Mouse (Mus musculus) T-helper 17 cell (primary cell): Measurements from ENCODE around the gene Arl6ip4.

Source experiments
- in situ Hi-C, 2 experiments: fragments of 300-600 bp; cut with MboI, MseI; formaldehyde crosslinking; loops; 1 replicate in 1 of 2; 2 replicates in 1 of 2; pipeline ENCODE4 v1.15.1; 2025; ENCODE audit warnings: high pct_unique_total_duplicates in 2 of 2

Arl6ip4 gene

DNA sequence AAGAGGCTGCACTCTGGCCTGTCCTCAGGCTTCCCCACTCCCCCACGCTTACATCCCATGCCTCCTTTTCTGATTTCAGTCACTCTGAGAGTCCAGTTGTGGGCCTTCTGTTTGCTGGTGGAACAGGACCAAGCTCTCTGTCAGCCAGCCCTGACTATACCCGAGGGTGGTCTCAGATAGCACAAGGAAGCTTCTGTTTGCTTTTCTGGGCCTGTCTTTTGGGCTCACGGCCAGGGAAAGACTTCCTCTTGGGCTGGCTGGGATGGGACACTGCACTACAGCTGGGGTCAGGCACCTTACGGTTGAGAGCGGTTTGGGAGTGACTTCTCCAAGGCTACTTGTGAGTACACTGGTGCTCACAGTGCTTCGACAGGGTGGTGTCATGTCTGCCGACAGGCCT, 22.2 kb downstream of the Arl6ip4 start:
- in situ Hi-C loops = loop anchor here (5.0 to 10.0 kb wide), 2 partner anchors 377 to 574 kb away; no protein-coding TSS in a partner anchor

DNA sequence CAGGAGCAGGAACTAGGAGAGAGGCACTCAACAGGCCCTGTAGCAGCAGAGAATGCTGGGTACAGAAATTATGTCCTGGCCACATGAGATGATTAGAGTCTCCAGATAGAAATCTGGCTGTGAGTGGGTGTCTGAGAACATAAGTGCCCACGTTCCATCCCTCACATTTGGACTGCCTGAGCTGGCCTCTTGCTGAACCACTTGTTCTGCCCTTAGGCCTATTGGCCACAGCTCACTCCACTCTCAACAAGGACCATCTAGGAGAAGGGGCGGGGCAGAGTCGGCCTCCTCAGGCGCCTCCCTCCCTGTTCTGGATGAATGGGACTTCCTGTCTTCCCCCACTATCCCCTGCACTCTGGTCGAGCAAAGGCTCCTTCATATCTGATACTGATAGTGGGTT, 33.1 kb downstream of the Arl6ip4 start:
- in situ Hi-C loops = no loop called here

DNA sequence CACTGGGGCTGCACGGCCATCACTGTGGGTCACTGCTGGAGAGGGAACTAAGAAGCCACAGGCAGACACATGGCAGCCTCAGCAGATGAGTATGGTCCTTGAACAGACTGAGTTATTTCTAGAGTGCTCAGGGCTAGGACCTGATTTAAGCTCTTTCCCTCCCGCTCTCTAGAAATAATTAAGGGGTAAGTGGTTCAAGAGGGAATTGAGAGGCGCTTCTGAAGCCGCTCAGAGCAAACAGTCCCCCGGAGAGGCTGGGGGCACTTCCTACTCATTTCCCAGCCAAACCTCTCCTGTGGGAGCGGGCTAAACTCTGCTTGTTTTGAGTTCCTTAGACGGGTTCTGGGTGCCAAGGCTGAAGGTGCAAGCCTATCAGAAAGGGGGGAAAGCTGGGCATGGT, 35.0 kb downstream of the Arl6ip4 start:
- in situ Hi-C loops = loop anchor here in 1 of 2 experiments (5.0 kb wide), 2 partner anchors 559 to 561 kb away; no protein-coding TSS in a partner anchor

- in situ Hi-C loops = loop anchor here in 1 of 2 experiments (5.0 kb wide), 2 partner anchors 560 kb away; no protein-coding TSS in a partner anchor
Observed at GRCm38 (mm10) chr5:124152734-124153133, 36.8 kb downstream of the Arl6ip4 start.

DNA sequence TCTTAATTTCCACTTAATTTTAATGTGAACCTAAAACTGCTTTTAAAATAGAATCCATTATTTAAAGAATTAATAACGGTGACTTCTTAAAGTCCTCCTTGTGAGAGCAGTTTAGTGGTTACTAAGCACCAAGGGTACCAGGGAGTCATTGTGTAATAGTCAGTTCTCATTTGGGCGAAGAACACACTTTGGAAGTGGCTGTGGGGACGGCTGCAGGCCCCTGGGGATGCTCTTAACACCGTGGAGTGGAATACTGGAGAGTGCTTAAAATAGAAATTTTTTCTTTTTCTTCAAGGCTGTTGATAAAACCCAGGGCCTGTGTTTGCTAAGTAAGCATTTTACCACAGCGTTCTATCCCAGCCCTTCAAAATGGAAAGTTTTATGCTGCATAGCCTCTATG, 40.1 kb downstream of the Arl6ip4 start:
- in situ Hi-C loops = no loop called here

DNA sequence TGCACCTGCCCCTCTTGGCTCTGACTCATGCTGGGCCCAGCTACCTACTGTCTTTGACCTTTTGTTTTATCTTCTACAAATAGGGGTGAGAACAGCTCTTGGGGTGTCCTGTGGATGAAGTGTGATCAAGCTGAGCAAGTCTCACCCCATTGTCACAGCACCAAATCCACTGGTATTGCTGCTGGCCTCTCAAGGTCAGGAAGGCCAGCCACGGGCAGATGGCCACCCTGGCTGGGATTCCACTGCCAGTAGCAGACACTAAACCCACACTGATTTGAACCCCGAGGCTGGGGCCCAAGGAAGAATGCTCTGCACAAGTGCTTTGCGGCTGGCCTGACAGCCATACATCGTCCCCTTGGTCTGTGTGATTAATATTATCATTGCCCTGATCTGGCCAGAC, 42.4 kb downstream of the Arl6ip4 start:
- in situ Hi-C loops = no loop called here

GRCm38 (mm10) chr5:124159453-124159852, 43.6 kb downstream of the Arl6ip4 start:
- in situ Hi-C loops = no loop called here

DNA sequence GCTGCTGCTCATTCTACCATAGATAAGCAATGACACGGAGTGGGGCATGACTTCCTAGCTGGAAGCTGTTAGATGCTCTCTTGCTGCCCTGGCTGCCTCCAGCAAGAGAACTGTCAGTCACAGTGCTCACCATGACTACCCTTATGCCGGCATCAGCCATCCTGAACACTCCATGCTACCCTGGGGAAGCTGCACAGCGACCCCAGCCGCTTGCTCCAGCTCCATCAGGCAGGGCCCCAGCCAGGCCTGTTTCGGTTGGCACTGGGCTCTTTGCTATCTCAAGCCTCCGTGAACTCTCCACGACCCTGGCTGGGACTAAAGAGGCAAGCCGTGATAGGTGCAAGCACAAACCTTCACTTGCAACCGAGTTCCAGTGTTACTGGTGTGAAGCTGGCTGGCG, 45.9 kb downstream of the Arl6ip4 start:
- in situ Hi-C loops = loop anchor here in 1 of 2 experiments (10.0 kb wide), 1 partner anchor 133 kb away; no protein-coding TSS in a partner anchor

- in situ Hi-C loops = loop anchor here in 1 of 2 experiments (10.0 kb wide), 1 partner anchor 132 kb away; no protein-coding TSS in a partner anchor
Observed at GRCm38 (mm10) chr5:124162577-124162976, 46.7 kb downstream of the Arl6ip4 start.

GRCm38 (mm10) chr5:124163445-124163844, 47.6 kb downstream of the Arl6ip4 start:
- in situ Hi-C loops = loop anchor here in 1 of 2 experiments (10.0 kb wide), 1 partner anchor 131 kb away; no protein-coding TSS in a partner anchor

- in situ Hi-C loops = loop anchor here (5.0 to 10.0 kb wide), 2 partner anchors 126 to 129 kb away; no protein-coding TSS in a partner anchor
Observed at GRCm38 (mm10) chr5:124165622-124166570, 50.0 kb downstream of the Arl6ip4 start.

- in situ Hi-C loops = loop anchor here (5.0 to 10.0 kb wide), 2 partner anchors 126 to 128 kb away; no protein-coding TSS in a partner anchor
Observed at GRCm38 (mm10) chr5:124166741-124167140, 50.9 kb downstream of the Arl6ip4 start.

DNA sequence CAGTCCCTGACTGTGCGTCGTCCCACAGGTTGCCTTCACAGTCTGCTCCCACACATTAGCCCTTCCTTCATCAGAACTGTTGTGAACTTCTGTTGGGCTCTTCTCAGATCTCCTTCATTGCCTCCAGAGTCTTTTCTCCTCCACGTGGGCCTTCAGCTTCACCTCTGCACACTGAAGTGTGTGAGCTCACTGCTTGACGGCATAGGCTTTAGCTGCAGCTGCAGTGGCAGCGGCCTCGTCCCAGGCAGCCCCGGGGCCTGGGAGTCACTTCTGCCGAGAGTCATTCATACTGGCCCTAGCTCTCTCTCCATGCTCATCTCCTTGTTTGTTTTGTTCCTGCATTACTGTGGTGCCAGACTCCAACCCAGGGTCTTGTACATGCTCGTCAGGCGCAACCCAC, 51.7 kb downstream of the Arl6ip4 start:
- in situ Hi-C loops = loop anchor here (5.0 to 10.0 kb wide), 2 partner anchors 125 to 127 kb away; no protein-coding TSS in a partner anchor
